Mouse (Mus musculus) CH12F3 (cell line): Measurements from ENCODE around the gene Ric1.

Experiments used
- in situ Hi-C: fragments of 300-500 bp; cut with MboI; formaldehyde crosslinking; loops from 2 replicates; pipeline ENCODE4 v1.14.3; 2020; ENCODE audit warnings: low sequenced_read_pairs

The Ric1 gene

DNA sequence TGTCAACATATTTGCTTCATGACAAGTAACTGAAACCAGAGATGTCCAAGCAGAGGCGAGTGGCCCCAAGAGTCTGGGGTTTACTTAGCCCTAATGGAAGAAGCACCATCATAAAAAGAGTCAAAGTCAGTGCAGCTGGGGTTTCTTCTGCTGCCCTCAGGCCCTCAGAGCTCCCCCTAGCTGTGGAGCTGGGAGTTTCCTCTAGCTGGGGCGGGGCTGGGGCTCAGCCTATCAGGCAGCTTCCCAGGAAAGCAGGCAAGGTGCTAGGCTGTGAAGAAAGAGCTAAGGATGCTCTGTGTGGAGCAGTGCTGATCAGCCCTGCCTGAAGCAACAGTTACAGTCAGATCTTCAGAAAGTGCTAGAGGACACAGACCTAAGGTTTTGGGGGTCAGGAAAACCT is 74.9 kb downstream of the Ric1 start:
- in situ Hi-C loops = no loop called here

DNA sequence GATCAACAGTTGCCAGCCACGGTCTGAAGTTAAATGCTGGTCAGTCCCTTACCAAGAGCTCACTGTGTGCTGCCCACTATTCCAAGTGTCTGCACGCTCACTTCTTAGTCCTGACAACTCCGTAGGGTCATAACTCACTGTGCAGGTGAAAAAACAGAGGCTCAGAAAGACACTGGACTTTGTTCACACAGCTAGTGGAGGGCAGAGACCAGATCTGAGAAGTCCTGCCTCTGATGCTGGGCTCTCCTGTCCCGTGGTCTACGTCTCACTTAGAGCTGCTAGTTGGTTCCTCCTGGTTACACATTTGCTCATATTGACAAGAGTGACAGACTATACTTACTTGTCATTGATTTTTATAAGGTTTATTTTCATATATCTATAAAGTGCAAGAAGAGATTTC is 76.9 kb downstream of the Ric1 start:
- in situ Hi-C loops = no loop called here

DNA sequence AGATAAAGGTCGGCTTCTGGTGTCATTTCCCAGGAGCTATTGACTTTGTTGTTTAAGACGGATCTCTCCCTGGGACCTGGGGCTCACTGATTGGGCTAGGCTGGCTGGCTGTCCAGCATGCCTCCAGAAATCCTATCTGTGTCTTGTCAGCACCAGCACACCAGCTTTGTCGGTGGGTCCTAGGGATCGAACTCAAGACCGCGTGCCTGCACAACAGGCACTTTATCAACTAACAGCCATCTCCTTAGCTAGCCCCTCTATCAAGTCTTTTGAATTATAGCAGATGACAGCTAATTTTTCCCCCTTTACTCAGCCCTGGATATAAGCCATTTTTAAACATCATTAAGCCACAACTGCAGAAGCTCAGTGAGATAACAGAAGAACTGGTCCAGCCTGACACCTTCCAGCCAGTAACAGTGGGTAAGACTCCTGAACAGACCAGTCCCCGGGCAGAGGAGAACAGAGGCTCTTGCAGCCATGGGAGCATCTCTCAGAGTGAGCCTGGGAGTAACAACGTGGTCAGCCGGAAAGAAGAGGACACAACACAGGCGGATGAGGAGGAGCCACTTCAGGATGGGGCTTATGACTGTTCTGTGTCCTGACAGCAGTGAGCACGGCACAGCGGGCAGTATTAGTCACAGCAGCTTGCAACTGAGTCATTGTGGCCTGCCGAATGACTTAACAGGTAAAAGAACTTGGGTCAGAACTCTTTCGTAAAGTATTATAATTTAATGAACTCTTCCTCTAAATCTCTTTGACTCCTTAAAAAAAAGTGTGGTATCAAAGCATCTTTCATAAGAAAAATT is 81.7 kb downstream of the Ric1 start:
- in situ Hi-C loops = no loop called here

DNA sequence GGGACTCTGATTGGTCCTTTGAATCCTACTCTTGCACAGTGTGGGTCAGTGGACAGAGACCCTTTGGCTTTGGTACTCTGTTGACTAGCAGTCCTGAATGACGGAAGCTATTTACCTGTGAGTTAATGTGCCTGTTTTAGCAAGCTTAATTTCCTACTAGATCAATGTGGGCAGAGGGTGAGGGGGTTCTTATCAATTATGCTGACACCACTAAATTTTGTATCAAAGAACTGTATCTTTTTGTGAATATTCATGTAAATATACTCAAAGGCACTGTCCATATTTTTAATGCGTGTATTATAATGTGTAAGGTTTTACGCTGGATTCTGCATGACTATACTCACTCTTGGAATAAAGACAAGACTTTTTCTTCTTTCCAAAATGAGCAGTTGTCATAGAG is 82.6 kb downstream of the Ric1 start:
- in situ Hi-C loops = no loop called here

DNA sequence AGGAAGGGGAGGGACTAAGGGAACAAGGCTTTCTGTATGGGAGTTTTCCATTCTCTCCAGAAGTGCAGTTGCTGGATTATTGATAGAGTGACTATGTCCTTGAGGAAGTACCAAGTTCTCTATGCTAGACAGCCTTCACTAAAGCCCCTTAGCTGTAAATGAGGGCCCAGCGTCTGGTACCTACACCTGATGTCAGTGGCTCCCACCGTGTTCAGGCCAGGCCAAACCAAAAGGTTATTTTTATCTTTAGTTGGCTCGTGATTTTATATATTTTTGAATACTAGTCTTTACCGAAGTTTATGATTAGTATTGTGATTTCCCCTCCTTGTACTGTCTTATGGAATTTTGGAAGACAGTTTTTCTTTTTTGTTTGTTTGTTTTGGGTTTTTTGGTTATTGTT is 85.4 kb downstream of the Ric1 start:
- in situ Hi-C loops = no loop called here

DNA sequence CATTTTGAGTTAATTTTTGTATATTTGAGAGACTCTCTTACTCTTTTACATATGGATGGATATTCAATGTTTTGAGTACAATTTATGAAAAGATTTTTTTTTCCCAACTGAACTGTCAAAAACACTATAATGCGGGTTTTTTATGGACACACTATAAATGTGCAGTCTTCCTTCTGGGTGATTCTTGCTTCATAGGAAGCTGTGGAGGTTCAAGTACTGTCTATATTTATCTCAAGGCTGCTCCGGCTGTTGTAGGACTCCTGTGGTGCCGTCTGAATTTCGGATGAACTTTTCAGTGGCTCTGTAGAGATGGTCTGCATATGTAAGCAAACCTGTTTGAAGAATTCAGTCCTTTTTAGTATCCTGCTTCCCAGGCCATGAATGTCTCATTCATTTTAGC is 86.1 kb downstream of the Ric1 start:
- in situ Hi-C loops = no loop called here

DNA sequence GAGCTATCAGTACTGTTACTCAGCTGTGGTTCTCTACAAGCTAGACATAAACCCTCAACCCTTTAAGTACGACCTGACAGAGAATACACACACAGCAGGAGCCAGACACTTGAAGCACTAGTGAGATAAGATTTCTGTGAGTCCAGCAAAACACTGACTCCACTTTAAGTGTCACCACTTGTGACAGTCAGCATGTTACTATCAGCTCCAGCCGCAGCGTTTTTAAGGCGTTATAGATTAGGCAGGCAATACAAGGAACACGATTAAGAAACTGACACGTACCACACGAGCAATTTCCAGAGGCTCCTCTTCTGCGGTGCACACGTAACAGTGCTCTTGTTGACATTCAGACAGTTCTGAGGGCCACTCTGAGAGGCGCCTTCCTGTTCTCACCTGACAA is 88.8 kb downstream of the Ric1 start:
- in situ Hi-C loops = no loop called here

DNA sequence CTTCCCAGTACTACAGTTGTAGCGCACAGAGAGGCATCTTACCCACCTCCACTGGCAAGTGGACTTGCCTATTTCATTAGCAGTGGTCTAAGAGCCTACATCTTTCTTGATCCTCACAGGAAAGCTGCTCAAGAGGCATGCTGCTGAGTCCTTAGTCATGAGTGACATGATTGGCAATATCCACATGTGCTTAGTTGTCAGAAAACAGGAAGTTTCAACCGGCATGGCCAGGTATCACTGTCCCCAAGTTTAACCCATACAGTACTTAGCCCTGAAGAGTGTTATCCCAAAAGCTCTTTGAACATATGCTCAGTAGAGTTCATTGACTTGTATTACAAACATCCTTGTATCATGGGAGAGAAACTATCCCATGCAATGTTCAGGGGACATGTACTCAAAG is 90.0 kb downstream of the Ric1 start:
- in situ Hi-C loops = no loop called here

DNA sequence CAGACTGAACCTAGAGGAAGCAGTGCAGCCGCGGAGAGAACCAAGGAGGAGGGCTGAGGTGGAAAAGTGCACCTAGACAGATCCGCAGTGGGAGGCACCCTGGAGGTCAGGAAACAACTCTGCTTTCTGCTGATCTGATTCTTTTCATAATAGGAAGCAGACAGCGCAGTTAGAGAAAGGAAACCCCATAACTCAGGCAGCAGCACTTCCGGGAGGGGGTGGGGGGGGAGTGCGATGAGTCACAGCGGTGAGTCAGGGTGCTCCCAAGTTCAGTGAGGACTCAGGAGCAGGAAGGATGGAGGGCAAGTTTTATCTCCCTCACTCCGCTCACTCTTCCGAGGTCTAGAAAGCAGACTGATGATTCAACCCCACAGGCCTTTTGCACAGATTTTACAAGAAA is 119.0 kb downstream of the Ric1 start:
- in situ Hi-C loops = no loop called here

DNA sequence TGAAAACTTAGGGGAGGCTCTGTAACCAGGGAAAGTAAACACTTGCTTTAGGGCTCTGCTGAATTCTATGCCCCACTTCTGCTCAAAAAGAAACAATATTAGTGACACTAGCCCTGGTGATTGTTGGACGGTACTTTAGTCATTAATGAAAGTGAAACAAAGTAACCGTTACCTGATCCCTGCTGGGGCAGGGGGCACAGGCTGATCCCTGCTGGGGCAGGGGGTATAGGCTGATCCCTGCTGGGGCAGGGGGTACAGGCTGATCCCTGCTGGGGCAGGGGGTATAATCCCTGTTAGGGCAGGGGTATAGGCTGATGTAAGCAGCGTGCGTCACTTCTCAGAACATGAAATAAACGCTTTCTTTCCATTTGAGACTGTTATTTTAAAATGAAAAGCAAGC is 119.4 kb downstream of the Ric1 start:
- in situ Hi-C loops = no loop called here

DNA sequence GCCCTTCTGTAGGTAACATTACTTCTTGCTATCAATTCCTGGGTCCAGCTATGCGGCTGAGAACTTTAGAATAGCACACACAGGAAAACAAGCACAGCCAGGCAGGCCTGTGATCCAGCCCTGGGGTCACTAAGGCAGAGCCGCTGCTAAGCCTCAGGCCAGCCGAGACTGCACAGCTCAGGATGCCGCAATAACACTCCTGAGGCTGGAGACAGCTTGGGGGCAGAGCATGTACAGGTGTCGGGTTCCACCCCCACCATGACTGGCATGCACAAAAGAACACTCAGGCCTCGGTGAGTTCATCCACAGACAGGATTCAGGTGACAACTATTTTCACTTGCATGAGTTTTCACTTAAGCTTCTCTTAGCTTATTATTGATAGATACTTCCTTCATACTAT is 120.1 kb downstream of the Ric1 start:
- in situ Hi-C loops = no loop called here

DNA sequence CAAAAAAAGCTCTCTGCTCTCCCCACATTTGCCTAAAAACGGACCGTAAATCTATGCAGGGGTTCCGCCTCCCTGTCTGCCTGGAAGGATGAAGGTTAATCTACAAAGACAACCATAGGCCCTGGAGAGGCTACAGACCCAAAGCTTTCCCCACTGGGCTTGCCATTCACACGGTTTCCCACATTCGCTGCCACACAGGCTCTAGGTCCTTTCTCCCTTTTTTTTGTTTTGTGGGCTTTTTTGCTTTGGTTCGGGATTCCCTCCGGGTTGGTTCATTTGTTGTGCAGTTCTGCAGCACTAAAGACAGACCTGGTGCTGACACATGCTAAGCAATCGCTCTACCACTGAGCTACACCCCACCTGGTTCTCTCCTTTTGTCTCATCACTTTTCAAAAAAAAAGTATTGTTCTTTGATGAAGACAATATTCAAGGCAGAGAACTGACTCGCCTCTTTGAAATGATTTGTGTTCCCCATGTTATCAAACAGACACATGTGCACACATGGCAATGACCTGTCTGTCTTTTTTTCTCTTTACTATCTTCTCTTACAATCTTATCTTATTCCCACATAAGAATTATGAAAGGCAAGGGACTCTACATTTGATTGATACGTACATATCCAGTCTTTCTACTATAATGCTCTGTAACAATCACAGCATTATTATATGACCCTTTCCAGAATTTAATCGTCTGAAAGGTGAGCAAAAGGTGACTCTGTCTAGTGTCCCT is 121.3 kb downstream of the Ric1 start:
- in situ Hi-C loops = no loop called here

DNA sequence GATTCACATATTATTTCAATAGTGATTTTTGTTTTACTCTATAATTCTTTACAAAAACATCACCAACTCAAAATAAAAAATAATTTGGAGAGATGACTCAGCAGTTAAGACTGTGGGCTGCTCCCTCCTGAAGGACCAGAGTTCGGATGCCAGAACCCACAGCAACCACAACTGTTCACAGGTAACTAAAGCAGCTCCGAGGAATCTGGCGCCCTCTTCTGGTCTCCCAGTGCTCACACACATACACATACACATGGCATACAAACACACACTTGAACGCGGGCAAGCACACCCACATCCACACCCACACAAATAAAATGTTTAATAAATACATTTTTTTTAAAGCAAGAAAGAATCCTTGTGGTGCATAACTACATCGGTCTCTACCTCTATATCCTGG is 122.7 kb downstream of the Ric1 start:
- in situ Hi-C loops = no loop called here

DNA sequence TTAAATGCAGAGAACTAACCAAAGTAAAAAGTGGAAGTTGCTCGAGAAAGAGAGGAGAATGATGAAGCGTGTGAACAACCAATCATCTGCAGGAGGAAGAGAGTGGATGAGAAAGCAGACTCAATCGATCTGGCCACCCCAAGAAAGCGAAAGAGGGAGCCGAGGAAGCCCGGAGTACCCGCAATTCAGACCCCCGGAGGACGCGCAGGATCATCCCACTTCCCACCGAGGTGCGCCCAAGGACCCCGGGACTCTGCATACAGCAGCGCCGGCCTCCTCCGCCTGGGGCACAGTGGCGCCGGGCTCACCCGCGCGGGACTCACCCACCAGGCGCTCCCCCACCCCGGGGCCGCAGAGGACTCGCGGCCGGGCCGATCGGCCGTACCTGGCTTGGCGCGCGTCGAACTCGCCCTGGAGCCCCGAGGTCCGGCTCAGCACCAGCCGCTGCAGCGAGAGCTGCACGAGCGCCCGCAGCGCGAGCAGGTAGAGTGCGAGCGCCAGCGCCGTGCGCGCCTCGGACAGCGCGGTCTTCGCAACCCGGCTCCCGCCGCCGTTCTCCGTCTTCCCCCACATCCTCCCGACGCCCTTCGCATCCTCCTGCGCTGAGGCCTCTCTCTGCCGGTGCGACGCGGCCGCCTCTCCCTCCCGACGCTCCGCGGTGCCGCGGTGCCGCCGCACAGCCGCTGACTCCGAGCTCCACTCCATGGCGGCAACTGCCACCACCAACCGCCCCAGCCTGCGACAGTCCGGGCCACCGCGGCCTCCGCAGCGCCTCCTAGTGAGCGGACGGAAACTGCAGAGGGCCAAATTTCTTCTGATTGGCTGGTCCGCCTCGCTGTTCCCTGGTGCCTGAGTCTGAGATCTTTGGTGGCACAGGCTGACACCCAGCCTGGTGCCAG is 125.8 kb downstream of the Ric1 start, which contains the start of gene Ermp1:
Ermp1 (minus strand) TSS at position 765 of the 899 bp plus-strand sequence.
- in situ Hi-C loops = no loop called here

DNA sequence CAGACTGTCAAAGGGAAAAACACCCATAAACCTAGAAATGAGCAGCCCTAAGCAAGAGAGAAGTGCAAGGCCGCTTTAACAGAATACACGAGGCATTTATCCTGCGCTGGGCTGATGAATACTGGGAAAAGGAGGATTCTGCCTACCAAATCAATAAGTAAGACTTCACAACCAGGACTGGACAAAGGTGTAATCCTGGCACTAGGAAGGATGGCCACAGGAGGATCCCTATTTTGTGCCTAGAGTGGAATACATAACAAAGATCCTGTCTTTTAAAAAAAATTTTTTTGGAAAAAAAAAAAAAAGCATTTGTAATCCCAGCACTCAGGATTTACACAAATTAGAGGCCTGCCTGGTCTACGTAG is 126.5 kb downstream of the Ric1 start:
- in situ Hi-C loops = no loop called here

DNA sequence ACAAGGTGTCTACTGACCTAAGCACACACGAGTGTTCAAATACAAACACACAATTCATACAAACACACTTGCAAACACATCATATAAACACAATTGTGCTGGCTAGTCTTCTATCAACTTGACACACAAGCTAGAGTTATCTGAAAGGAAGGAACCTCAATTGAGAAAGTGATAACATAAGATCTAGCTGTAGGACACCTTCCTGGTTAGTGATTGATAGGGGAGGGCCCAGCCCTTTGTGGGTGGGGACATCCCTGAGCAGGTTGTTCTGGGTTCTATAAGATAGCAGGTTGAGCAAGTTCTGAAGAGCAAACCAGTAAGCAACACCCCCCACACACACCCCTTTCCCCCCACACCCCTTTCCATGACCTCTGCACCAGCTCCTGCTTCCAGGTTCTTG is 127.6 kb downstream of the Ric1 start:
- in situ Hi-C loops = no loop called here

DNA sequence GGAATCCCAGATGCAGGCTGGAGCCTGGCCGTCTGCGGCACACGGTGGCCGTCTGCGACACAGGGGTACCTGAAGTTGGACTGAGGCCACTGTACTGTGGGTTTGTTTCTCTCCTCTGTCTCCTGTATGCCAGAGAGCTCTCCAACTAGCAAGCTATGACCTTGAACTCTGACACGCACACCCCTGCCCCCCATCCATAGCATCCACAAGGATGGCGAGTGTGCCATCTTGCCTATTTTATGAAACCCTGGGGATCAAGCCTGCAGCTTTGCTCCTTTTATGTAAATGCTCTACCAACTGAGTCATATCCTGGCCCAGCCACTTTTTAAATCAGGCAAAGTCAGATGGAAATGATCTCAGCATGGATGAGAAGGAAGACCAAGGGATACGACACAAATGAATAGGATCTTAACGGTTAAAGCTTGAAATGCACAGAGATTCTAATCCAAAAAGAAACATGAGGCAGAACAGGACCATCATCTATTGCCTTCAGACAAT is 131.7 kb downstream of the Ric1 start:
- in situ Hi-C loops = no loop called here

DNA sequence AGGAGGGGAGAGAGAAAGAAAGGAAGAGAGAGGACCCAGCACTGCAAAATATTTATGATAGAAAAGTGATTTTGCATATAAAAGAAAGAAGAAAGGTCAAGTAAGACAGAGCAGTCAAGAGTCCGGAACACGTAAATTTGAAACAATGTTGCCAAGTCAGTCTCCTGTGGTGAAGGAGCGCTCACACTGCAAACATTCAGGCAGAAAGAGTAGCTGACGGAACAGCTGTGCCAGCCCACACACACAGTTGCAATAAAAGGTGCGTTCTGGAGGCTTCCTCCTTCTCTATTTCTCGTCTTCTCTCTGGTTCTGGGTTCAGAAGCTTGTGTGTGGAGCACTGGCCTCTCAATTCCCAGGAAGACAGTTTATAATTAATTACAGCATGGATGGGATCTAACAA is 133.1 kb downstream of the Ric1 start:
- in situ Hi-C loops = no loop called here

DNA sequence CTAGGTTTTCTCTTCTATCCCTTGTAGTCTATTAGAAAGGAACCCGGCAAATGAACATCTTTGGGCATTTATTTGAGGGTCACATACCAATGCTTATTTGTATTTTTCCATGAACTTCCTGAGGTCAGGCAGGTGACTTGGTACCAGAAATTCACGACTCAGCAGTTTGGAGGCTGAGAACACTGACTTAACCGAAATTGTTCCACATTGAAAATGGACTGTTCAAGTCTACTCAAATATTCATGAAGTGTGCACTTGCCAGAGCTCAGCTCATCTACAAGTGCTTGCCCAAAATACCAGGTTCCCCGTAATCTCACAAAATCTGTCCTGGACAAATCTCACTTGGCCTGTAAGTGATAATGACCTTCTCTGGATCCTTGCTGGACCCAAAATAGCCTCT is 133.9 kb downstream of the Ric1 start:
- in situ Hi-C loops = no loop called here
